Mouse (Mus musculus) neural tube, embryonic 11.5 days (tissue): ENCODE measurements at regions not wholly inside any gene's neighbourhood (a gene's known extent, or its start where the extent isn't known, plus 50 kb on each side); places are given as distances from the start of the nearest gene placed in this dataset.
"Not testable (repeated sequence)": the region's sequence is repeated elsewhere in the genome, so short reads cannot be mapped to it uniquely, and the experiment has no call there.

Experiments used
- ATAC-seq: fragments of 200-750 bp; cut with Nextera tagmentation; 2 replicates; pipeline ENCODE4 v1.8.0; 2017; ENCODE audit warnings: moderate number of reproducible peaks, mild to moderate bottlenecking, moderate TSS enrichment, moderate library complexity; ENCODE audit not compliant: insufficient read depth, low FRiP score, low TSS enrichment
- DNase-seq: peaks from one replicate; pipeline ENCODE4 v3.0.0-alpha.2; 2015; ENCODE audit warnings: low spot score
- H3K27ac ChIP-seq: fragments of 300-500 bp; sonication (generic); 2 replicates; pipeline ENCODE4 v1.5.1; 2014; ENCODE audit warnings: low read depth, mild to moderate bottlenecking, low read length
- H3K27me3 ChIP-seq: fragments of 300-500 bp; sonication (generic); 2 replicates; pipeline ENCODE4 v1.6.1; 2014; ENCODE audit warnings: mild to moderate bottlenecking, low read length, mixed read lengths; ENCODE audit not compliant: control insufficient read depth, insufficient read depth
- H3K36me3 ChIP-seq: fragments of 300-500 bp; sonication (generic); 2 replicates; pipeline ENCODE4 v1.6.1; 2014; ENCODE audit warnings: mild to moderate bottlenecking, low read length, moderate library complexity, mixed read lengths; ENCODE audit not compliant: control insufficient read depth, insufficient read depth
- H3K4me1 ChIP-seq: fragments of 300-500 bp; sonication (generic); 2 replicates; pipeline ENCODE4 v1.6.1; 2014; ENCODE audit warnings: low read length, mixed read lengths; ENCODE audit not compliant: control insufficient read depth, insufficient read depth
- H3K4me2 ChIP-seq: fragments of 300-500 bp; sonication (generic); 2 replicates; pipeline ENCODE4 v1.6.1; 2014; ENCODE audit warnings: low read depth, mild to moderate bottlenecking, moderate library complexity
- H3K4me3 ChIP-seq: fragments of 300-500 bp; sonication (generic); 2 replicates; pipeline ENCODE4 v1.5.1; 2014; ENCODE audit warnings: low read depth, low read length
- H3K9ac ChIP-seq: fragments of 300-500 bp; sonication (generic); 2 replicates; pipeline ENCODE4 v1.6.1; 2014; ENCODE audit warnings: mild to moderate bottlenecking, low read length
- H3K9me3 ChIP-seq: fragments of 300-500 bp; sonication (generic); 2 replicates; pipeline ENCODE4 v1.6.1; 2016; ENCODE audit warnings: low read length; ENCODE audit not compliant: control insufficient read depth
- WGBS: fragments of 180-500 bp; shearing (Covaris S2); extraction: QIAGEN DNeasy Blood & Tissue Kit; methylation state at CpG from one replicate; pipeline ENCODE4 v1.1.7; 2014; 5-methylcytosine and 5-hydroxymethylcytosine counted together

- ATAC-seq = peak; percentile 53; the same call in 1 of the 2 replicates
- not testable (repeated sequence) for H3K4me3 ChIP-seq
- WGBS = 86% methylated on average over 2 of the region's 3 CpGs
Observed at GRCm38 (mm10) chr5:70693801-70694200, 148.6 kb downstream of the Gabrg1 start.

More at GRCm38 (mm10) chr5:70693801-70694200, 148.6 kb downstream of the Gabrg1 start:
- not testable (repeated sequence) for H3K27me3 ChIP-seq, H3K4me1 ChIP-seq, H3K36me3 ChIP-seq, H3K27ac ChIP-seq, H3K9me3 ChIP-seq, H3K4me2 ChIP-seq, DNase-seq, H3K9ac ChIP-seq
